ENCODE assay signal across 9 mouse cellular contexts in genomic region chr9:97017121-97017810, GRCm38 (mm10). TPM values are rescaled to one million over a fixed set of nuclear protein-coding genes. Genes with fewer than 3 reads are reported as not detected.
DNase-seq lines count a peak whose midpoint lies in the region; ATAC-seq and TF ChIP-seq lines count a peak whose summit lies in the region.
"Had no signal": no experiment of that assay in that cellular context is flagged by ENCODE, and none has a peak within 500 bp of the region (broad histone marks: within the 10 kb centered on the region; RNA-seq: fewer than 3 reads in every experiment).

No protein-coding gene starts in this region.

- no peaks in the 10 kb centered on the region for H3K9me3 ChIP-seq in embryonic facial prominence, embryonic 10.5 days
- H3K9me3 ChIP-seq in hindbrain, embryonic 13.5 days = no peaks in the 10 kb centered on the region
- no peaks in the 10 kb centered on the region for H3K9me3 ChIP-seq in liver, embryonic 12.5 days (replicated peaks)

- H3K27ac ChIP-seq in embryonic facial prominence, embryonic 10.5 days (replicated peaks) = peak overlapping the region; percentile 97
- H3K27ac ChIP-seq in hindbrain, embryonic 13.5 days = peak overlapping the region; percentile 99
- no peak overlapping the region for H3K27ac ChIP-seq in liver, embryonic 12.5 days
- H3K27ac ChIP-seq in small intestine, adult 2 months (ENCODE audit: insufficient read depth, low read depth, low read length) = no peak overlapping the region

- intact Hi-C loops in gastrocnemius, postnatal 14 days (cut with DNase I; ENCODE audit: low total_unique reads) = loop anchor here (5.0 kb wide), 1 partner anchor 55 kb away; no protein-coding TSS in a partner anchor
- intact Hi-C loops in gastrocnemius, postnatal 36 days (cut with DNase I) = no loop called here

- H3K4me3 ChIP-seq in embryonic facial prominence, embryonic 10.5 days = peak overlapping the region; percentile 81
- peak overlapping the region; percentile 80 for H3K4me3 ChIP-seq in hindbrain, embryonic 13.5 days
- H3K4me3 ChIP-seq in liver, embryonic 12.5 days = peak overlapping the region; percentile 50
- H3K4me3 ChIP-seq in small intestine, adult 2 months (ENCODE audit: low read depth, low read length) = peak overlapping the region; percentile 57

- peak overlapping the region; percentile 97 for H3K9ac ChIP-seq in hindbrain, embryonic 13.5 days
- H3K9ac ChIP-seq in liver, embryonic 12.5 days = no peak overlapping the region

- peaks cover 72% of the 10 kb centered on the region for H3K4me1 ChIP-seq in embryonic facial prominence, embryonic 10.5 days
- peaks cover 68% of the 10 kb centered on the region for H3K4me1 ChIP-seq in hindbrain, embryonic 13.5 days (replicated peaks)
- H3K4me1 ChIP-seq in liver, embryonic 12.5 days = peaks cover 9% of the 10 kb centered on the region; the same call in 1 of the 2 replicates
- H3K4me1 ChIP-seq in small intestine, adult 2 months (ENCODE audit: control insufficient read depth, insufficient read depth, insufficient read length, low read length) = peaks cover 8% of the 10 kb centered on the region

- peak; percentile 43 for DNase-seq in gastrocnemius, postnatal 14 days
- DNase-seq in gastrocnemius, postnatal 36 days = no peak
- peak; percentile 57 for DNase-seq in ES-CJ7 (ENCODE audit: low read depth, low spot score)
- DNase-seq in embryonic facial prominence, embryonic 10.5 days (ENCODE audit: low spot score) = peak; percentile 60

- WGBS in embryonic facial prominence, embryonic 10.5 days = under 1% methylated on average over 34 of the region's 34 CpGs
- under 1% methylated on average over 34 of the region's 34 CpGs for WGBS in hindbrain, embryonic 13.5 days
- WGBS in liver, embryonic 12.5 days (ENCODE audit: insufficient replicate concordance) = 2% methylated on average over 34 of the region's 34 CpGs
- 6% methylated on average over 34 of the region's 34 CpGs for WGBS in small intestine, adult 2 months

- H3K4me2 ChIP-seq in hindbrain, embryonic 13.5 days = peak overlapping the region; percentile 80
- peak overlapping the region; percentile 68 for H3K4me2 ChIP-seq in liver, embryonic 12.5 days

- no peak for ATAC-seq in hindbrain, embryonic 13.5 days (ENCODE audit: low FRiP score)
- no peak for ATAC-seq in liver, embryonic 12.5 days
- ATAC-seq in granulocyte monocyte progenitor cell, adult 5-6 weeks (replicated peaks; ENCODE audit: poor library complexity, severe bottlenecking) = no peak

- H3K27me3 ChIP-seq in embryonic facial prominence, embryonic 10.5 days (replicated peaks; ENCODE audit: low read depth, poor library complexity, severe bottlenecking) = peaks cover 26% of the 10 kb centered on the region
- H3K27me3 ChIP-seq in hindbrain, embryonic 13.5 days = no peaks in the 10 kb centered on the region
- peaks cover 76% of the 10 kb centered on the region for H3K27me3 ChIP-seq in liver, embryonic 12.5 days (replicated peaks)
- peaks cover 27% of the 10 kb centered on the region for H3K27me3 ChIP-seq in small intestine, adult 2 months (ENCODE audit: control insufficient read depth, insufficient read depth, low read length)
- H3K27me3 ChIP-seq: Patski had no signal

- peaks cover 14% of the 10 kb centered on the region; the same call in 1 of the 2 replicates for H3K36me3 ChIP-seq in embryonic facial prominence, embryonic 10.5 days (replicated peaks)
- no peaks in the 10 kb centered on the region for H3K36me3 ChIP-seq in hindbrain, embryonic 13.5 days
- H3K36me3 ChIP-seq in liver, embryonic 12.5 days = no peaks in the 10 kb centered on the region
- no peaks in the 10 kb centered on the region for H3K36me3 ChIP-seq in small intestine, adult 2 months (ENCODE audit: control insufficient read depth, insufficient read depth, low read length)

- no peak for TF ChIP-seq POLR2A in small intestine, adult 2 months (IDR thresholded peaks at IDR 0.05; ENCODE audit: low read depth, low read length)

- no peak for TF ChIP-seq CTCF in small intestine, adult 2 months (IDR thresholded peaks at IDR 0.05; ENCODE audit: extremely low read depth, insufficient read length, insufficient replicate concordance, low read depth, low read length)

RNA-seq across cellular contexts. Expression of gene Spsb4, which starts 1.4 kb away (rescaled TPM):
- total RNA-seq in gastrocnemius, postnatal 14 days (2021) = 1 to 10 TPM; 2.6 to 6.3 TPM
- 1 to 10 TPM; 1.4 to 4.1 TPM for total RNA-seq in gastrocnemius, postnatal 36 days (2021)
- polyA plus RNA-seq in embryonic facial prominence, embryonic 10.5 days (2016; fragmentation: Nextera tagmentation; extraction: Ambion mirVana) = 102 and 123 TPM in 2 replicates
- 50.3 and 52.3 TPM in 2 replicates for polyA plus RNA-seq in hindbrain, embryonic 13.5 days (2015; fragmentation: Nextera tagmentation; extraction: Ambion mirVana)
- 2.2 and 2.3 TPM in 2 replicates for polyA plus RNA-seq in liver, embryonic 12.5 days (2016; fragmentation: Nextera tagmentation; extraction: Ambion mirVana)
- 0.24 and 0.56 TPM in 2 replicates for polyA plus RNA-seq in small intestine, adult 2 months (2012; rRNA removed)
- total RNA-seq in granulocyte monocyte progenitor cell, adult 5-6 weeks (2014; fragmentation: Nextera tagmentation) = 3.1 and 3.9 TPM in 2 replicates
- total RNA-seq in granulocyte monocyte progenitor cell, adult 5-6 weeks (2017) = 5.5 and 6.1 TPM in 2 replicates

Comparison
In these comparisons a context has a peak if more than half of its experiments do, and no peak if none do; other contexts are left out.
1. DNase-seq: peak in gastrocnemius, postnatal 14 days (single experiment), ES-CJ7 (single experiment) and embryonic facial prominence, embryonic 10.5 days (single experiment); none in gastrocnemius, postnatal 36 days (0 of 2).
2. H3K27ac ChIP-seq: peak in embryonic facial prominence, embryonic 10.5 days (single experiment) and hindbrain, embryonic 13.5 days (single experiment); none in liver, embryonic 12.5 days (single experiment) and small intestine, adult 2 months (single experiment).
3. RNA of gene Spsb4, which starts 1.4 kb away (polyA plus RNA-seq): 102 to 123 TPM in embryonic facial prominence, embryonic 10.5 days and 50.3 to 52.3 TPM in hindbrain, embryonic 13.5 days; 2.2 to 2.3 TPM in liver, embryonic 12.5 days and 0.24 to 0.56 TPM in small intestine, adult 2 months; every median in the first group is over 10 times any median in the second.
4. Peak in every context shown above with its lines, with median percentiles within 50 percentile points of each other: H3K4me3 ChIP-seq.